Mouse (Mus musculus): Measurements from ENCODE around the gene Tmtc1. TPM values are rescaled to one million over a fixed set of nuclear protein-coding genes. Genes with fewer than 3 reads are reported as not detected.

Gene Tmtc1
- total and polyA plus RNA-seq, 2 experiments from 2014 or later = 2.4 to 45.4 TPM

DNA sequence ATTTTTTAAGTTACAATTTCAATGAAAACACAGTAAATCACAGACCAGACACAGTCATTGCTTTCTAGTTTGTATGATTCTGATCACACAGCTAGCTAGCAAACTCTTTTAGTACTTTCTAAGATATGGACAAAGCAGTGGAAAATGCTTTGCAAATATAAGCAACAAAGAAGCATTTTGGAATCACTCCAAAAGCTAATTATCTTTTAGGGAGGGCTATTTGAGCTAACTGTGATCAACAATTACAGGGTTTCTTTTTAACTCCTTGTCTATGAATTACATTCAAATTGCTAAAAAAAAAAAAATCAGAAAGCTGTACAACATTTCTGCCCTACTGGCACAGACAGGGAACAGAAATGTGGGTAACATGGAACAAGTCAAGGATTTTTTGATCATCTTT, 114.2 kb downstream of the Tmtc1 start:
- Histone ChIP-seq H3K4me2 (ENCODE audit: low read depth, low read length) (no peak overlapping the region), H3K27ac (no peak overlapping the region), H3K9me3 (ENCODE audit: low read length) (no peaks in the 10 kb centered on the region), H3K9ac (replicated peaks; ENCODE audit: low read length) (no peak overlapping the region), H3K27me3 (ENCODE audit: insufficient read depth, low read length) (no peaks in the 10 kb centered on the region), H3K4me3 (ENCODE audit: low read length) (no peak overlapping the region), H3K36me3 (ENCODE audit: insufficient read depth, low read length) (no peaks in the 10 kb centered on the region), H3K4me1 (ENCODE audit: insufficient read depth, low read length) (no peaks in the 10 kb centered on the region)
- DNase-seq (ENCODE audit: low spot score) (no peak), ATAC-seq (no peak)
- no peak for TF ChIP-seq CTCF (IDR thresholded peaks at IDR 0.05; ENCODE audit: low read depth)

- no peak for TF ChIP-seq CTCF (IDR thresholded peaks at IDR 0.05; ENCODE audit: low read depth)
- Histone ChIP-seq H3K4me1 (ENCODE audit: insufficient read depth, low read length) (no peaks in the 10 kb centered on the region), H3K27me3 (ENCODE audit: insufficient read depth, low read length) (no peaks in the 10 kb centered on the region), H3K4me3 (ENCODE audit: low read length) (no peak overlapping the region), H3K36me3 (ENCODE audit: insufficient read depth, low read length) (no peaks in the 10 kb centered on the region), H3K27ac (no peak overlapping the region), H3K9me3 (ENCODE audit: low read length) (no peaks in the 10 kb centered on the region), H3K4me2 (ENCODE audit: low read depth, low read length) (no peak overlapping the region), H3K9ac (replicated peaks; ENCODE audit: low read length) (no peak overlapping the region)
- 77% methylated on average over 2 of the region's 2 CpGs for WGBS
- no peak for ATAC-seq
- no peak for DNase-seq (ENCODE audit: low spot score)
Observed at GRCm38 (mm10) chr6:148328928-148329327, 115.3 kb downstream of the Tmtc1 start.

DNA sequence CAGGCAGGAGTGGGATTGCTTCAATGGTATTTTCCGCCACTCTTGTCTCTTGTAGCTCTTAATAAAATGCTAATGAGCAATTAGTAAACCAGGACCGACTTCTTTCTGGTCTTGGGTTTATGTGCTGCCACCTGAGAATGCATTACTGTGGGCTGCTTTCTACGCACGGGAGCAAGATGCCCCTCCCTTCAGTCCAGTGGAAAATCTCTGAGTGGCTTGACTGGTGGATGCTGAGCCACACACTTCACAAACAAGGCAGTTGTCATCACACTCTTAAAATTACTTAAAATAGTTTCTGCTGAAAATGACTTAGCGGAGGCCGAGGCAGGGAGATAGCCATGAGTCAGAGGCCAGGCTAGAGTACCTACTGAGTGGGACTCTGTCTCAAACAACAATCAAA, 116.1 kb downstream of the Tmtc1 start:
- 83% methylated on average over 6 of the region's 6 CpGs for WGBS
- DNase-seq (ENCODE audit: low spot score) (no peak), ATAC-seq (no peak)
- H3K4me3 ChIP-seq (ENCODE audit: low read length) = no peak overlapping the region
- TF ChIP-seq CTCF (IDR thresholded peaks at IDR 0.05; ENCODE audit: low read depth) = no peak
- no peak overlapping the region for H3K9ac ChIP-seq (replicated peaks; ENCODE audit: low read length)
- no peaks in the 10 kb centered on the region for H3K4me1 ChIP-seq (ENCODE audit: insufficient read depth, low read length)
- H3K4me2 ChIP-seq (ENCODE audit: low read depth, low read length) = no peak overlapping the region
- H3K36me3 ChIP-seq (ENCODE audit: insufficient read depth, low read length) = no peaks in the 10 kb centered on the region
- no peaks in the 10 kb centered on the region for H3K9me3 ChIP-seq (ENCODE audit: low read length)
- no peak overlapping the region for H3K27ac ChIP-seq
- H3K27me3 ChIP-seq (ENCODE audit: insufficient read depth, low read length) = no peaks in the 10 kb centered on the region

- Histone ChIP-seq H3K4me2 (ENCODE audit: low read depth, low read length) (no peak overlapping the region), H3K36me3 (ENCODE audit: insufficient read depth, low read length) (no peaks in the 10 kb centered on the region), H3K27ac (no peak overlapping the region), H3K9ac (replicated peaks; ENCODE audit: low read length) (no peak overlapping the region), H3K27me3 (ENCODE audit: insufficient read depth, low read length) (no peaks in the 10 kb centered on the region), H3K9me3 (ENCODE audit: low read length) (no peaks in the 10 kb centered on the region), H3K4me1 (ENCODE audit: insufficient read depth, low read length) (no peaks in the 10 kb centered on the region), H3K4me3 (ENCODE audit: low read length) (no peak overlapping the region)
- DNase-seq (ENCODE audit: low spot score) (no peak), ATAC-seq (no peak)
- TF ChIP-seq CTCF (IDR thresholded peaks at IDR 0.05; ENCODE audit: low read depth) = no peak
Observed at GRCm38 (mm10) chr6:148318736-148319135, 125.5 kb downstream of the Tmtc1 start.

DNA sequence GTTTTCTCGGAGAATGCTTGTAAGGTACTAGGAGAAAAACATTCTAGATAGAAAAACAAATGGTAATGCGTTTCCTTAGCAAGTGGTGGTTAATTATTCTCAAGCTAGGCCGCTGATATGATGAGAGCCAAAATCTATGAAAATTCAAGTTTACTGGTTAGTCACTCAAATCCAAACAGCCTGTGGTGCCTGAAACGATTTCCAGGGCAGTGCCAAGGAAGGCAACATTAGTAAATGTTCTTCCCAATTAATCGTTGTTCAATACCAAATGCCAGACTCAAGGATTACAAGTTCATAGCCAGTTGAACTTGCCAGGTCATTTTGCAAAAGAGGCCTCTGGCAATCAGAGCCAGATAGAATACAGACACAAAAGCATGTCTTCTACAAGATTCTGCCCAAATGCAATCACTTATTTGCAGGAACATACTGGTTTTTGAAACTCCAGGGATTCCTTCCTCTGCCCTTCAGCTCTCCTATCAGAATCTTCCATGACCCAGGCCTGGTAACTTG, 128.6 kb downstream of the Tmtc1 start:
- DNase-seq (ENCODE audit: low spot score) = no peak

GRCm38 (mm10) chr6:148315106-148315505, 129.1 kb downstream of the Tmtc1 start:
- H3K4me2 ChIP-seq (ENCODE audit: low read depth, low read length) = no peak overlapping the region
- H3K9me3 ChIP-seq (ENCODE audit: low read length) = no peaks in the 10 kb centered on the region
- no peak overlapping the region for H3K27ac ChIP-seq
- H3K9ac ChIP-seq (replicated peaks; ENCODE audit: low read length) = no peak overlapping the region
- no peaks in the 10 kb centered on the region for H3K36me3 ChIP-seq (ENCODE audit: insufficient read depth, low read length)
- no peaks in the 10 kb centered on the region for H3K4me1 ChIP-seq (ENCODE audit: insufficient read depth, low read length)
- no peak overlapping the region for H3K4me3 ChIP-seq (ENCODE audit: low read length)
- no peak for ATAC-seq
- no peaks in the 10 kb centered on the region for H3K27me3 ChIP-seq (ENCODE audit: insufficient read depth, low read length)
- no peak for DNase-seq (ENCODE audit: low spot score)
- no peak for TF ChIP-seq CTCF (IDR thresholded peaks at IDR 0.05; ENCODE audit: low read depth)

More for the DNA sequence above, 128.6 kb downstream of the Tmtc1 start:
- H3K9ac ChIP-seq (replicated peaks; ENCODE audit: low read length) = no peak overlapping the region
- no peaks in the 10 kb centered on the region for H3K4me1 ChIP-seq (ENCODE audit: insufficient read depth, low read length)
- H3K4me3 ChIP-seq (ENCODE audit: low read length) = no peak overlapping the region
- no peaks in the 10 kb centered on the region for H3K36me3 ChIP-seq (ENCODE audit: insufficient read depth, low read length)
- no peaks in the 10 kb centered on the region for H3K27me3 ChIP-seq (ENCODE audit: insufficient read depth, low read length)
- 73% methylated on average over 5 of the region's 5 CpGs for WGBS
- no peak for ATAC-seq
- TF ChIP-seq CTCF (IDR thresholded peaks at IDR 0.05; ENCODE audit: low read depth) = no peak
- no peak overlapping the region for H3K4me2 ChIP-seq (ENCODE audit: low read depth, low read length)
- no peaks in the 10 kb centered on the region for H3K9me3 ChIP-seq (ENCODE audit: low read length)
- no peak overlapping the region for H3K27ac ChIP-seq

DNA sequence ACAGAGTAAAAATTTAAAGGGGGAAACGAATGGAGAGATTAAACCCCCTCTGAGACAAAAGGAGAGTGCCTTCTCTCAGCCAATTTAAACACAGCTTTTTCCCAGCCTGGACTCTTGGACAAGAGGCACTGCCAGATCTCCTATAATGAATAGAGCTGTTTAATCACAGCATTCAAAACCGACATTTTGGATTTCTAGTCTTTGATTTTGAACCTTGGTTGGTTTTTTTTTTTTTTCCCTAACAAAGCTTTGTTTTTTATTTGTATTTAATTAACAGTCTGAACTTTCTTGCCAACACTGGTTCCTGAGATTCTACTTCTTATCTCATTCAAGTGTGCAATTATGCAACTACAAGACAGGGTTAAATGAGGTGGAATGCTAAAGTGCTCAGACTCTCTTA, 133.2 kb downstream of the Tmtc1 start:
- no peak overlapping the region for H3K9ac ChIP-seq (replicated peaks; ENCODE audit: low read length)
- ATAC-seq = no peak
- no peaks in the 10 kb centered on the region for H3K4me1 ChIP-seq (ENCODE audit: insufficient read depth, low read length)
- no peak for DNase-seq (ENCODE audit: low spot score)
- H3K4me2 ChIP-seq (ENCODE audit: low read depth, low read length) = no peak overlapping the region
- H3K9me3 ChIP-seq (ENCODE audit: low read length) = no peaks in the 10 kb centered on the region
- no peak overlapping the region for H3K27ac ChIP-seq
- no peaks in the 10 kb centered on the region for H3K27me3 ChIP-seq (ENCODE audit: insufficient read depth, low read length)
- H3K4me3 ChIP-seq (ENCODE audit: low read length) = no peak overlapping the region
- no peaks in the 10 kb centered on the region for H3K36me3 ChIP-seq (ENCODE audit: insufficient read depth, low read length)
- no peak for TF ChIP-seq CTCF (IDR thresholded peaks at IDR 0.05; ENCODE audit: low read depth)
- WGBS = 30% methylated on average over 2 of the region's 2 CpGs
